Mouse (Mus musculus) brain, adult 2 months (tissue): Measurements from ENCODE around the gene AI854703.
A peak's percentile ranks its signal among the peaks of the same experiment; 100 is the strongest.

Source experiments
- DNase-seq: peaks from one replicate; pipeline ENCODE4 v3.0.0; 2011; ENCODE audit warnings: low read depth, low spot score

Gene AI854703

DNA sequence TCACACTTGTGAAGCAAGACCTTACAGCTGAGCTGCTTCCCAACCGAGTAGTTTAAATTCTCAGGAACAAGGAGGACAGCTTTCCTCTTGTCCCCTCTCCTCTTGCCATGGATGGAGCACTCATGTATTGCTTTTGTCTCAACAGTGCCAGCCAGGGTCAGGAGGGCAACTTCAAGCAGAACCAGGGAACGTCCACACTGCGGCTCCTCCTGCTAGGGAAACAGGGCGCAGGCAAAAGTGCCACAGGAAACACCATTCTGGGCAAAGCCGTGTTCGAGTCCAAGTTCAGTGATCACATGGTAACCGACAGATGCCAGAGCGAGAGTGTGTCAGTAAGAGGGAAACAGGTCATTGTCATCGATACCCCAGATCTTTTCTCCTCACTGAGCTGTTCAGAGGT, 23.5 kb downstream of the AI854703 start:
- DNase-seq, result no peak

DNA sequence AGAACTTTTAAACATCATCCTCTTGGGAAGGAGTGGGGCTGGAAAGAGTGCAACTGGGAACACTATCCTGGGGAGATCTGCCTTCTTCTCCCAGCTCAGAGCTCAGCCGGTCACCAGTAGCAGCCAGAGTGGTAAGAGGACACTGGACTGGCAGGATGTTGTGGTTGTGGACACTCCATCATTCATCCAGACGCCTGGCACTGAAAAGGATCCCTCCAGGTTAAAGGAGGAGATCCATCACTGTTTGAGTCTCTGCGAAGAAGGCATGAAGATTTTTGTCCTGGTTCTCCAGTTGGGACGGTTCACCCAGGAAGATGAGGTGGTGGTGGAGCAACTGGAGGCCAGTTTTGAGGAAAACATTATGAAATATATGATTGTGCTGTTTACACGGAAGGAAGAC, 32.2 kb downstream of the AI854703 start:
- DNase-seq, result no peak

DNA sequence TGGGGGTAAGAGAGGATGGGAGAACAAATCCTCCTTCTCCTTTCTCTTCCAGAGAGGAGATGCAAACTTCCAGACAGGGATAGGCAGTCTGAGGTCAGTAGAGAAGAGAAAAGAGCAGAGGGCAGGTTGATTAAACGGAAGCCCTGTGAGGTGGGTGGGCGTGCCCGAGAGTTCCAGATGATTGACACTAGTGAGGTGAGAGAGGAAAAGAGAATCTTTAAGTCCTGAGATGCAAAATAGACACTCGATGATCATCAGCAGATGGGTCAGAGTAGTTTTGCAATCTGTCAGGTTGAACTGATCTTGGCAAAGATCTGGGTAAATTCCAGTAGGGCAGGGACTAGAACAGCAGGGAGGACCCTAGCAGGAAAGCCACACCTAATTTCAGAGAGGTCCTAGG, 38.2 kb downstream of the AI854703 start:
- no peak for DNase-seq

DNA sequence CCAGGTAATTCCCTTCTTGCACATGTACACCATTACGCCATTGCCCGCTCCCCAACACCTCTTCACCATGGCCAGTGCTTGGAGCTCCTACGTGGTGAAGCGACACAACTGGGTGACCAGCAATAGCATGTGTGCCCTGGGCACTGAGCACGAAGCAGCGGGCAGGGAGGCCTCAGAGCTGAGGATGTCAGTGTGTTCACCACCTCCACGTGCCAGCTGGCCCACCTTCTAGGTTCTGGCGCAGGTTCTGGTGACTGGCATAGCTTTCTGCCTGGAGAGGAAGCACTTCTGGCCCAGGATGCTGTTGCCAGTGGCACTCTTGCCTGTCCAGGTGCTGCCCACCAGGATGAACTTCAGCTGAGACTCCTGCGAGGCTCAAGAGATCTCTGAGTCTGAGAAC, 38.9 kb downstream of the AI854703 start:
- DNase-seq, result no peak

DNA sequence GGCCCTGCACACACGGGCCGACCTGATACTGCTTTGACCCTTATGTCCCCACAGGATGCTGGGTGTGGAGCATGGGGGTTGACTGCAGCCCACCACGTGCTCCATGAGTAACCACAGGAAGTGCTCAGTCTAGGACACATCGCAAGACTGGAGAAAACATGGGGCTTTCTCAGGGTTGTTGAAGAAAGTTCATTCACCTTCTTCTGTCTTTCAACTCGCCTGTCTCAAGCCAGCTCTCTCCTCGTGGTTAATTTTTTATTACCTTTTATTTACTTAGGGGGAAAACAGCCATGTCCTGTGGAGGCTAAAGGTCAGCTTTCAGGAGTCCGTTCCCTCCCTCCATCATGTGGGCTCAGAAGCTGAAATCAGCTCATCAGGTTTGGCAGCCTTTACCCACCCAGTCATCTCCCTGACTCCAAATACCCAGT, 39.6 kb downstream of the AI854703 start:
- no peak for DNase-seq

DNA sequence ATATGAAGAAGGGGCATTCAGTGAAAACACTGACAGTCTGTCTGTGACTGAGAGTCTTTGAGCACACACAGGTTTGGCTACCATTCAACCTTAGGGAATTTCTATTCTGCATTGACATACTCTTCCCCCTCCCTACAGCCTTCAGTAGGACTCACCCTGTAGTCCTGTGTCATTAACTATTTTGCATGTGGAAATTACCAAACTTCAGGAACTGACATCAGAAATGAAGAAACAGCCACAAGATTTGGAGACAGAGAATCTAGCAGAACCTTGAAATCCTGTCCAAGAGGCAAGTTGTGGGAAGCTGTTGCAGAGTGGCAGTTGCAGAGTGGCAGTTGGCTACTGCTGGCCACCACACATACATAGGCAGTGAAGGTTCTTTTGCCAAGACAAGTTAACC, 41.5 kb downstream of the AI854703 start:
- no peak for DNase-seq

DNA sequence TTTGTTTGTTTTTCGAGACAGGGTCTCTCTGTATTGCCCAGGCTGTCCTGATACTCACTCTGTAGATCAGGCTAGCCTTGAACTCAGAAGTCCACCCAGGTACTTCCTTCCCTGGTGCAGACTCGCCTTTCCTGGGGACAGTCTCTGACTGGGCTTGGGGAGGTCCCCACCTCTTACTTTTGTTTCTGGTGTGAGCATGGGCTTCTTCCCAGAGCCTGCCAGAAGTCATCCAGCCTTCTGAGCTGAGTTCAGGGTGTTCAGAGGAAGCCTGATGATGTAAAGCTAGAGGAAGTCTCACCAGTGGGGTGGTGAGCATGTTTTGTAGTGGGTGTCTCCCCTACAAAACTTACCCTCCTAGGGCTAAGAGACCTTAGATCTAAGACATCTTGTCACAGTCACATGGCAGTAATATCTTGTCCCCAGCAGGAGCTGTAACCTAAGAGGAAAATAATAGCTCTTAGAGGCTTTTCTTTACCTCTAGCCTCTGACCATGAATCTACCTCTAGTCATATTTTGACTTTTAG, 42.9 kb downstream of the AI854703 start:
- DNase-seq, result no peak

DNA sequence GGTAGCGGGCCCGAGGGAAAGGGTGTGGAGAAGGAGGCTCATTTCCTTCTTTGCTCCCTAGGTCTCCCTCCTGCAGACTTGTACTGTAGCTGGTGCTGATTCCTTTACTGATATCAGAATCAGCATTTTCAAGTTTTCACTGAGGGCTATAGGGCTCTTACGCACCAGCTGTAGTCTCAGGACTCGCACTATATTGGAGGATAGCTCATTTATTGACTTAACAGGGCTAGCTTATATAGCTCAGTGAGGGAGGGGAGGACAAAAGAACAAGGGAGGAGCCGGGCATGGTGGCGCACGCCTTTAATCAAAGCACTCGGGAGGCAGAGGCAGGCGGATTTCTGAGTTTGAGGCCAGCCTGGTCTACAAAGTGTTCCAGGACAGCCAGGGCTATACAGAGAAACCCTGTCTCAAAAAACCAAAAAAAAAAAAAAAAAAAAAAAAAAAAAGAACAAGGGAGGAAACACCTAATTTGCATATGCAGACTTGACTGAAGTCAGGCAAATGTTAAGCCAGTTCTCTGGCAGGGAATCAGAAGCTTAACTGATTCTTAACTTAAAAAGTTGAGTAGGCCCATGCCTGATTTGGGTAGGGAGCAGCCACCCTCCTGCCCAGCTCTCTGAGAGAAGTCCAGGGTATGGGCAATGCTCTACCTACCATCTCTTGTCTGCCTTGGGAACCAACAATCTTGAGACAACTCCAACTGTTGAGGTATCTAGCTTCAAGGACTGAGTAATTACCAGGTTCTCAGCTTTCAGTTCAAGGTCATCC, 47.9 kb downstream of the AI854703 start:
- DNase-seq, result no peak

DNA sequence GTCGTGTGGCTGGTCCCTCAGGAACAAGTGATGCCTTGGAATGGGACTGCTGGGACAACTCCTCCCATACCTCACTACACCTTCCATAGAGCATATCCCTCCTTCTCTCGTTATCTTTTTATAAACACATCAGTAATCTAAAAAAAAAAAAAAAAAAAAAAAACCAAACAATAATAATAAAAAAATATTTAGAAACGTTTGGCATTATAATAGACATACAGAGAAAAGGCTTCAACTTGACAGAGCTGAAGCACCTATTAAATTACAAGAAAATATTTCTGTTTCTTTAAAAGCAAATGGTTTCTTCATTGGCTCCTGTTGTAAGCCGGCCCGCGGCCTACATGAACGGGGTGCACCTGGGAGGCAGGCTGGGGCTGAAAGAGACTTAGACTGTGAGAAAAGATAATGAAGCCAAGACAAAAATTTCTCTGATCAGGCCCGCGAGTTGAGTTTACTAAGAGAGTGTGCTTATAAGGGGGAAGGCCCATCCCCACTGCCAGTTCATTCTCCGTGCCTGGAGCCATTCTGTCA, 48.9 kb downstream of the AI854703 start:
- no peak for DNase-seq

DNA sequence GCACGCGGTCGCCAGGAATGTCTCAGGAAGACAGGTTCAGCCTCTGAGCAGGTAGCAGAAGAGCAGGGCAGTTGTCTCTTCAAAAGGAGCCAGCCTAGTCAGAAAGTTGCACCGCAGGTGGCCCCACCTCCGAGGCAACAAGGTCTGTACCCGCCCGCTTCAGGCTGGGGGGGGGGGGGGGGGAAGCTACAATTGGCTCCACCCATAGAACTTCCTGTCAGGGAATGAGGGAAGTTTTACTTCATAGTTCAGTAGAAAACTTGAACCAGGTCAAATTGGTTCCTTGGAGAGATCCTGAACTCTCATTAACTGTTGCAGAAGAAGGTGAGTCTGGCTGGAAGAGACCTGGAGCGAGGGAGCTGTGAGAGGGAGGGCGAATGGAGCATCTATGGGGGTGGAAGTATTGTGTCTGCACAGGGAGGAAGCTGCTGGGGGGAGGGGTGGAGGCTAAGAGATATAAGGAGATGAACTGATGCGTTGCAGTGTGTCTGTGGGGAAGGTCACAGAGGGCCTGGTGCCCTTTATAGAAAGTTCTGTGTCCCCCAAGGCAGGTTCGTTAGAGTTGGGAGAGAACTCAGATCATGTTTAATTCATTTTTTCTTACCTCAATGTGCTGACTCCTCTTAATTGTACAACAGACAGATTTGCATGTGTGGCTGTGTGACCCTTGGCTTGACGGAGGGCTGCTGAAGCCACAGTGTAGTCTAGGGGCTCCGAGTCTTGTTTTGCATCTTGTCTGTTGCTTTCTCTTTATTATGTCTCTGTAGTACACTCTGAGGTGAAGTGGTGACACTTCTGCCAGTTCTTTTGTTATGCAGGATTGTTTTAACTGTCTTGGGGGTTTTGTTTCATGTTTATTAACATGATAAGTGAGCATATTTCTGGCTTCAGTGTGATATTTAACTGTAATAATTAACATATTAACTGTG, 49.6 kb downstream of the AI854703 start, which contains the start of gene Gimap9:
TSS of gene Gimap9 (plus strand) at position 199 of the 929 bp plus-strand sequence.
- no peak for DNase-seq

DNA sequence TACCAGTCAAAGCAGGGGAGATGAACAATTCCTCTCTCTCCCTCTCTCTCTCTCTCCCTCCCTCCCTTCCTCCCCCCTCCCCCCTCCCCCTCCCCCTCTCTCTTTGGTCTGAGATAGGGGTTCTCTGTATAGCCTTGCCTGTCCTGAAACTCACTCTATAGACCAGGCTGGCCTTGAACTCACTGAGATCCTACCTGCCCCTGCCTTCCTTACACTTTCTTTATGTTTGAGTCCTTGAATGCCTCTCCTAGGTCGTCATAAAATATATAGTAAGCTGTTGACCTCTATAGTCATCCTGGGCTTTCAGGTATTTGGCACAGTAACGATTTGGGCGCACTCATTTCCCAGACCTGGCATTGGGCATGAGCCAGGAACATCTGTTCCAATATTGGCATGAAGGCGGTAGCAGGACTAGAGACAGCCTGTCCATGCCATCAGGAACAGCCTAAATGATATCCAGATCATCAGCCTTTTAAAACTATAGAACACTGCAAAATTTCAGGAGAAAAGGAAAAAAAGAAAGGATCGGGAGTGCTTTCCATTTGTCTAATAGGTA, 50.4 kb downstream of the AI854703 start:
- no peak for DNase-seq

DNA sequence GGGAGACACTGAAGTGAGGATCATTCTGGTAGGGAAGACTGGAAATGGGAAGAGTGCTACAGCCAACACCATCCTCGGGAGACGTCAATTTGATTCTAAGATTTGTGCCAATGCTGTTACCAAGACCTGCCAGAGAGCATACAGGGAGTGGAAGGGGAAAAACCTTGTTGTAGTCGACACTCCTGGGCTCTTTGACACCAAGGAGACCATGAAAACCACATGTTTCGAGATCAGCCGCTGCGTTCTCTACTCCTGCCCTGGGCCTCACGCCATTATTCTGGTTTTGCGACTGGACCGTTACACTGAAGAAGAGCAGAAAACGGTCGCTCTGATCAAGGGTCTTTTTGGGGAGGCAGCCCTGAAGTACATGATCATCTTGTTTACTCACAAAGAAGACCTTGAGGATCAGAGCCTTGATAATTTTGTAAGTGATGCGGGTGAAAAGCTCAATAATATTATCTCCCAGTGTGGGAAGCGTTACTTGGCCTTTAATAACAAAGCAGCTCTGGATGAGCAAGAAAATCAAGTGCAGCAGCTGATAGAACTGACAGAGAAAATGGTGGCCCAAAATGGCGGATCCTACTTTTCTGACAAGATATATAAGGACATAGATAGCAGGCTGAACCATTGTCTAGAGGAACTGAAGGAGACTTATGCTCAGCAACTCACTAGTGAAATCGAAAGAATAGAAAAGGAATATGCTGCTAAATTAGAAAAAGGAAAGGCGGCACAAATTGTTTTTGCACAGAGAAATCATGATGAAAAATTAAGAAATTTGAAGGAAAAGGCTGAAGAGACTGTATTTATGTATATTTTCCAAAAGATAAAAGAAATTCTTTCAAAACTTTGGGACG, 51.2 kb downstream of the AI854703 start:
- DNase-seq, result no peak

DNA sequence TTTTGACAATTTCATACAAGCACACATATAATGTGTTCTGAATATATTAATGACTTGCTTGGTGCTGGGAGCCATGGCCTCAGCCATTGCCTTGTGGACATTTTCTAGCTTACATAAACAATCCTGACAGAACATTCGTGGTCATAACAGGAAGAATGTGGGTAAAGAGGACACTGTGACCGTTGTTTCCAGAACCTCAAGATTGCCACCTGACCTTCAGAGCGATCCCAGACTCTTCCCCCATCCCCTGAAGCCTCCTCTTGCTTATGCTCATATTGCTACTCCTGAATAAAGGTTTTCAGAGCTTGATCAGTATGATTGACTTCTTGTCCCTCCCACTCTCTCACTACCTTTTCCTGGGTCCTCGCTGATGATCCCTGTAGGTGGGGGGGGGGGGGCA, 51.8 kb downstream of the AI854703 start:
- DNase-seq, result no peak

DNA sequence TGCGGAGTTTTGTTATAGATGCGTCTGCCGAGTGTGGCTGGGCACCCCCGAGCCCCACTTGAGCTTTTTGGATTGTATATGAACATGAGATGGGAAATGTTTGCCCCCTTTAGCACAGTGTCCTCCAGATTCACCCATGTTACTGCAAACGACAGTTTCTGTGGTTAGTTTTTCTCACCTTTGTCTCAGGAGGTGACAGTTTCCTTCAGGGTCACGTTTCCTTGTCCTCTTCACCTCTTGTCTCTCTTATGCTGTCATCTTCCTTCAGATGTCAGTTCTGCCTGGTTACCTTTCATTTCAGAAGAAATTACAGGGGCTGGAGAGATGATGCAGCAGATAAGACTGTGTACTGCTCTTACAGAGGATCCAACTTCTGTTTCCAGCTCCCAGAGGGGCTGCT, 53.1 kb downstream of the AI854703 start:
- no peak for DNase-seq

DNA sequence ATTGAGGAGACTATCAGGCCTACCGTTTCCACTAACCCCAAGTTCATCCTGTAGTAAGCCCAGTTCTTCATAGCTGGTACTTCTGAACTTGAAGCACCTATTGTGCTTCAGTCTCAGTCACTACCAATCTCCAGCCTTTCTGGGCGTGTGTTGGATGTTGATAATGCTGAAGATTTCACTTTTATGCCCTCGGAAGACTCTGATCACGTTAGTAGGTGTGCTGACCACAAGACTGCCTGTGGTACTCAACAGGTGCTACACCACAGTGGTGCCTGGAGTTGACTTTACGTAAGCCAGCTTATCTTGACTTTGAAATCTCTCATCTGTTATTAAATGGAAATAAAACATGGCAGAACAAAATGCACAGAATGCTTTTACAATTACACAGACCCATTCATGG, 53.9 kb downstream of the AI854703 start:
- DNase-seq, result no peak

DNA sequence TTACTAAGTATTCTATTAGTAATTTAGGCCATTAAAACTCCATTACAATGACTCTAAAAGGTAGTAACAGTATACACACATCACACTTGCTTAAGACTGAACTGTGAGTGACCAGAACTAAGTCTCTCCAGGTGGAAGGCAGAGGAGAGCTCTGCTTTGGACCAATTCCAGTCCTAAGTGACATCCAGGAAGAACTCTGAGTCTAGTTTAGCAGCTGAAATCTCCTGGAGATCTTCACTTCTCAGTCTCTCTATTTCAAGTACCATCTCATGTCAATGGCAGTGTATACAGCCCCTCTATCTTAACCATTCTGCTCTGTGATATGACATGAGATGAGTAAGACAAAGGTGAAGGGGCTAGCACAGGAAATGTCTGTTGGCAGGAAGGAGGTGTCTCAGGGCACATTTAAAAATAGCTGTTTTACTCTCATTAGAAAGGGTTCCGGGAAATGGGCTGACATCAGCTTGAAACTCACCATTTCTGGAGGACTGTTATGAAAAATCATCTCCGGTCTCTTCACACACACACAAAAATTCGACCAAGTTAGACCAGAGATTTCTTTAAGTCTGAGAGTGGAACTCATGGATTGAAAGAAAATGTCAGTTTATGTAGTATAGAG, 55.0 kb downstream of the AI854703 start:
- no peak for DNase-seq

DNA sequence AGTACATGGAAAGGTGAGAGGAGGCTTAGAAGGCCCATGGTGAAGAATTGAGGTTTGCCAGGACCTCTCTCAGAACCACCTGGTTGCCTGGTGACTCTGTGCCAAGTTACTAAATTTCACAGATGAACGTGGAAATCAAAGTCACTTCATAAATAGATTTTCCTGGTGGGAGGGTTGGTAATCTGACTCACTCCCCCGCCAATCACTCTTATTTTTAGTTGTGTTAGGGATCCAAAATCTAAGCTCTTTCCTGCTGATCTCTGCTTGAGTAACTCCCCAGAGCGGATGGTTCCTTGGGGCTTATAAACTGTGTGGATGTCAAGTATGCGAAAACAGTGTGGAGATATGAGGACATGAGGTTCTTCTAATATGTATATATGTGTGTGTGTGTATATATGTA, 55.7 kb downstream of the AI854703 start:
- peak; percentile 47 for DNase-seq
